Mouse (Mus musculus) adrenal gland, adult 8-10 months (tissue): Measurements from ENCODE around the gene Ccdc162. TPM values are rescaled to one million over a fixed set of nuclear protein-coding genes. Genes with fewer than 3 reads are reported as not detected.
"Not testable (repeated sequence)": the region's sequence is repeated elsewhere in the genome, so short reads cannot be mapped to it uniquely, and the experiment has no call there.

Experiments used
- DNase-seq: peaks from one replicate; pipeline ENCODE4 v3.0.0; 2022
- total RNA-seq, 4 experiments: library from RNA; stranded (reverse); gene quantifications; 2 replicates each; pipeline ENCODE4 v1.2.4; 2022

The Ccdc162 gene
- total RNA-seq, 4 experiments from 2014 or later, result 0.35 to 1.4 (median 0.58) TPM

DNA sequence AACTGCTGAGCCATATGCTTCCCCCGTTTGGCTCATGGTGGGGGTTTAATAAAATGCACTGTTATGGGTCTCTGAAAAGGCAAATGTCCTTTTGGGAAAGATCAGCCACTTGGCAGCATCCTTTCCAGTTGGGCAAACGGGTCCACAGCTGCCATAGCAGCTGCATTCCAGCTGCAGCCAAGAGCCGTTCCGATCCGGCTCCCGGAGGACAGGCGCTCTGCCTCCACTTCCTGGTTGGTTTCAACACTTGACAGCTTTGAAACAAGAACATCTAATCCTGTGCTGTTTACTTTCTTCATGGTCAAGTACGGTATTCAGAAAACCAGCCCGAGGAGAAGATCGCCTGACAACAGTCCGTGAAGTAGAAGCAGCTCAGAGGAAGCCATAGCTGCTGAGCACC is 19.4 kb downstream of the Ccdc162 start:
- DNase-seq, result no peak

DNA sequence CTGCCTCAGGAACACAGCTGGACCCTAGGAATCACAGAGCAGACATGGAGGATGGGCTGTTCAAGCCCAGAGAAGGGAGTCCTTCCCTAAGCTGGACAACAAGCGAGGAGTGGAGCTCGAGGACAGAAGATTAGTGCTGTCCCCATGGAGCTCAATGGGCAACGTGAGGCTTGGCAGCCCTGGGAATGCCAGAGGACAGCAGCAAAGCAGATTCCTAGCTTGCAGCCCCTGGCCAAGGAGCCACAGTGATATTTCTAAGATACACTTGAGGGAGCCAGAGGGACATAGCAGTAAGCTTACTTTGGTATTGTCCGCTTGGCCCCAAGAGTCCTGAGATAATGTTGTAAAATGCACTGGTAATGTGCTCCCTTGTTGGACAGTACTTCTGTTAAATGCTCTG is 25.5 kb downstream of the Ccdc162 start:
- DNase-seq, result no peak

DNA sequence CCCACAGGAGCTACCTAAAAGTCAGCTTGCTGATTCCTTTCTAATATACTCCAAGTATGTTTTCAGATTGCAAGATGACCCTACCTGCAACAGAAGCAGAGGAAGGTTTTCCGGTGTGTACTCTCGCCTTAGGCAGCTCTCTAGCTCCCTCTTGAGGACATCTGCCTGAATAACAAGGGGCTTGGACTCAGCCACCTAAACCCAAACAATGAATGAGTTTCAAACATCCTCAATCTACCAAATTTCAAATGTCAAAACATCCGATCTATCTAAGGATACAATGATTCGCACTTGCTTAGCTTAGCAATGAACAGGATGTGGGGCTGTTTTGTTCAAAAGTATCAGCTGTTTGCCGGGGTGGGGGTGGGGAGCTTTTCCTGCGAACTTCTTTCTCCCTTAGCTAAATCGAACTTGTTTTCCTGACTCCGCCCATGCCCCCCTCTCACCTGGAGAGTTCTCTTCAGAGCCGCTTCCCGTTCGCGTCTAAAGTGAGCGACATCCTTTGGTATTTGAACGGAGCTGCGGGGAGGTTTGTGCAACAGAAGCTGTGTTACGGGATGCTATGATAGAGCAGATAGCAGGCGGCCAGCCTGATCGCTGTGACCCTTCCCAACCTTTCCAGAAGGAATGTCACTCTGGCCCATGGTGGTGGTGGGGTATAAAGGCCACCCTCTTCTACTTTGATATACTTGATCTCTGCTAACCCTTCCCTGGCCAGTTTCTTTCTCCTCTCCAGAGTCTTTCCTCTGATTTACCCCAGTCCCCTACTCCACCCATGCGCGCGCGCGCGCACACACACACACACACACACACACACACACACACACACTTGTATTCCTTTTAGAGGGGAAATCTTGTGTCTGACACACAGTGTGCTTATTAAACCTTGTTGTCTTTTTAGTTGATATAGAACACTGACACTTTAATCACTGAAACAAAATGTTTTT is 26.2 kb downstream of the Ccdc162 start:
- DNase-seq, result peak; percentile 28

DNA sequence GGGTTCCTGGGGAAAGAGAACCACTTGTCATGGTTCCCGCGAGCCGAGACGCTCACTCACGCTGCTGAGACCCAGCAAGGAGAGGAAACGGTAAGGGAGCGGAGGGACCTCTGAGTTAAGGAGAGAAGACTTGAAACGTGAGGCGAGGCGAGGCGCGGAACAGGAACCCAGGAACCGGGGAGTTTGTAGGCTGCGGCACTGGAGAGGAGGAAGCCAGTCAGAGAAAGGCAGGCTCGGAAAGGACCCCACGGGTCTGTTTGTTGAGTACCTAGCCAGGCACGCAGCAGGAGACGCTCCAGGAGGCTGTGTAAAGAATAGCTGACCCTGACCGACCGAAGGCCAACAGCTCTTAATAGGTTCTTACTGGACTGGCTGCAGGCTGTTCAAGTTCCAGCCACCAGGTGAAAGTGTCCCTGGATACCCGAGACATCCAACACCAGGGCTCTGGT is 31.9 kb downstream of the Ccdc162 start:
- DNase-seq, result no peak

DNA sequence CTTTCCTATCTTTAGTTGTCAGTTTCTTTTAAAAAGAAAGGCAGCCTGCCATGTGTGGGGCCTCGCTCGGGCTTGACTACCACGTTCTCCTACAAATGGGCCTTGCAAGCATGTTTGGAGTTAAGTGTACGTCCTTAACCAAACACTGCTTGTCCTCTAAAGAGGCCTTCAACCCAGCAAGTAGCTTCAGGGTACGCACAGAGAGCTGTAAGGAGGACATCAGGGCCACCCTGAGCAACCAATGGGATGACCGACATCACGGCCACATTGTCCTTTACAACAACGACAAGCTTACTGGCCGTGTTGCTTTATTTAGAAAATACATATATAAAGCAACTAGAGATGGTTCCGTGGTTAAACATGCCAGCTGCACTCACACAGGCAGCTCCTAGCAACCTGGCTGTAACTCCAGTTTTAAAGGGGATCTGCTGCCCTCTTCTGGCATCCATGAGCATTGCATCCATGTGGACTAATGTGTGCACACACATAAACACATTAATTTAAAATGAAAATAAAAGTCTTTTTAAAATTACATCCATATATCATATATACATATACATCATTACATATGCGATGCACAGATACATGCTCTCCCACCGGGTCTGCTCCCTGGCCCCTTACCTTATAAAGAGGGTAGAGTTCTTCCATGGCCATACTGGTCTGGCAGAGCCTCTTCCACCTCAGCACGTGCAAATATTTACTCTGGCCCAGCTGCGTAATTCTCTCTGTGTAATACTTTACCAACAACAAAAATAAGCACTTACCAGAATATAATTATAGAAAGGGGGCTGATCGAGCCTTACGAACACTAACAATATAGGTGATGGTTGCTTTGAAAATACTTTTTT is 33.7 kb downstream of the Ccdc162 start:
- DNase-seq, result peak; percentile 60

DNA sequence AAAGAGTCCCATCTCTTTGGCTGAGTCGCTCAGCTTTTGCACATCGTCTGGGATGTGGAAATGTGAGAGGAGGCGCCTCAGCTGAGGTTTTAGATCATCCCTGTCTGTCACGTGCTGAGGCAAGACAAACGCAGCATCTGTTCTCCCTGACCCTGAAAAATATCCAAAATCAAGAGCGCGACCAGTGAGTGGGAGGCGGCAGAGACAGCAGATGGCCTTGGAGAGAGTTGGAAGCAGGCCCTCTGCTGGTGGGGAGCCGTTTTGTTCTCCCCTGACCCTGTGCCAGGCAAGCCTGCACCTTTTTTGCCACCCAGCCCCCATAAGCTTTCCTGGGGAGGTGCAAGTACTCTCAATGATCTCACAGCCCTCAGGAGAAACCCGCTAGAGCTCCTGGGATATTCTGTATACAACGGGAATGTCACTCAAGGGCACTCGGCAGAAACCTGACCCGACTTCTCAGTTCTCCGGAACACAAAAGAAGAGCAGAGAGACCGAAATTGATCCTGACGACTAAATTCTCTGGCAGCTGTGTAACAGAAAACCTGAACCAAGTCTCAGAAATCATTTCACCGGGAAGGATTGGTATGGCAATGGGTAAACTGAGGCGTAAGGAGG is 37.6 kb downstream of the Ccdc162 start:
- DNase-seq, result peak; percentile 61

DNA sequence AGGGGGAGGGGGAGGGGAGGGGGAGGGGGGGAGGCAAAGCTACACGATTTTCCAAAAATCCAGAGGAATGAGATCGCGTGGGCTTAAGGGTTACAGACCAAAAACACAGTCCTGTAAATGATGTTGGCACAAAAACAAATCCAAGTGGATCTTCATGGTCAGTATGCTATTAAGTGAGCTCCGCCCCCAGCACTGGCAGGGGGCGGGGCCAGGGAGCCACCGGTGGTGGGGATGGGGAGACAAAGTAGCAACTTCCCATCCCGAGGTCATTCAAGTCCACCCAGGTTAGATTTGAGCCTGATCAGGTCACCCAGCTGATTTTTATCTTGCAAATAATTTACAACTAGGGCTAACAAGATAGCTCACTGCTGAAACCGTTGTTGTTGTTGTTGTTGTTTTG is 39.0 kb downstream of the Ccdc162 start:
- no peak for DNase-seq

DNA sequence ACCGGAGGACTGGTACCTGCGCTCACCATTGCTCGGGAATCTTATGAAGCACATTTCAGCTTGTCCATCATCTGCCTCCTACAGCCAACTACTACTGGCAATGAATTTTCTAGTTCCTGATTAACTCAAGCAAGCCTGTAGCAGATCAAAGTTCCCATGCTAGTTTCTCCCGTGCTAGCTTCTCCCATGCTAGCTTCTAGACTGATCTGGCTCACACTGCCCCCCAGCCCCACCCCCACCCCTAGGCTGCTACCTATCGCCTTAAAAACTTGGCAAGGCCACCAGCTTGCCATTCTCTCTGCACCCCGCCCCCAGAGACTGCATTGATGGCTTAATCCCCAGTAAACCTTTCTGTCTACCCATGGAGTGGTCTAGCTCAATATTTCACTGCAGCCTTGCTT is 39.8 kb downstream of the Ccdc162 start:
- DNase-seq, result no peak

DNA sequence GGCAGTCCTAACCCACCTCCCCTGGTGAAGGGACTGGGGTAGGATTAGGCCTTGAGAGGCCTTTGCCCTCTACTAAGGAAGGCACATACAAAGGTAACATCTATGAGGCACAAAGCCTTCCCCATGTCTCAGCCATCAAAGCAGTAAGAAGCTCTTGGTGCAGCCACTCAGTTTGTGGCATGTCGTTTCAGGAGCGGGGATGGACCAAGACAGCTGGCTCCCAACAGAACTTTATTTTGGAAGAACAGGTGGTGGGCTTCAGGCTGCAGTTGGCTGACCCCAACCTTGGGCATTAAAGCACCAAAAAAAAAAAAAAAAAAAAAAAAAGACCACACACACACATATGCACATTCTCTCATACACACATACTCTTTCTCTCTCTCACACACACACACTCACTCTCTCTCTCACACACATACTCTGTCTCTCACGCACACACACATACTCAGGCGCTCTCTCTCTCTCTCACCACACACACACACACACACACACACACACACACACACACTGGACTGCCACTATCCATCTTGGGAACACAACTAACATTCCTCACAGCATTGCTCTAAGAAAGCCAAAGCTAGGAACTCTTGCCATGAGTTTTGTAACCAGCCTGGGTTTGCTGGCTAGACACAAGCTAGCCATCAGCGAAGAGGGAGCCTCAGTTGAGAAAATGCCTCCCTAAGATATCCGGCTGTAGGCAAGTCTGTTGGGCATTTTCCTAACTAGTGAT is 40.4 kb downstream of the Ccdc162 start:
- DNase-seq, result no peak

DNA sequence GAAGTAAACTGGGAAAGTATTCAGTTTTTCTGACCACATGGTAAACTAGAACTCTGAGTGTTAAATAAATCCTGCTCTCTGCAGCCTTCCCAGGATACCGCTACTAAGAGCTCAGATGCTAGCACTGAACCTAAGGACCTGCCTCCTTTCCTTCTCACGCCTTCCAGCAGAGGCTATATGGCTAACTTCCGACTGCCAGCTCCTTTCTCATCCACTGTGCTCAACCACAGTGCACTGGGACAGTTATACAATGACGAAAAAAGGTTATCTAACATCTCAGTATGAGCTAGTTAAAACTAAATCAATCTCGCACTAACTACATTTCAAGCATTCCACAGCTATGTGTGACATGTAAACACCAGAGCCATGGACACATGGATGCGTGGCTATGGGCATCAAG is 41.2 kb downstream of the Ccdc162 start:
- no peak for DNase-seq

DNA sequence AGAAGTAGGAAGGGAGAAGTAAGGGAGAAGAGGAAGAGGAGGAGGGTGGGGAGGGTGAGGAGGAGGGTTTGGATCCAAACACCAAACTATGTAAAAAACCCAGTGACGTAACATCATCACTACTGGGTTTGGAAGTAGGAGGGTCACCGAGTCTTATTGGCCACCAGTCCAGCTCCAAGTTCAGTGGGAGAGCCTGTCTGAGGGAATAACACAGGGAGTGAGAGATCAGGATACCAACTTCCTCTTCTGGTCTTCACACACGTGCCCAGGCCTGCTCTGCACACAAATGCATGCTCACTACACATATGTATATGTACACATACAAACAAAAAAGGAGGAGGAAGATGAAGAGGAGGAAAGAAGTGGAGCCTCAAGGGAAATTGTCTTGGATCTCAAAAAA is 42.1 kb downstream of the Ccdc162 start:
- DNase-seq, result no peak

DNA sequence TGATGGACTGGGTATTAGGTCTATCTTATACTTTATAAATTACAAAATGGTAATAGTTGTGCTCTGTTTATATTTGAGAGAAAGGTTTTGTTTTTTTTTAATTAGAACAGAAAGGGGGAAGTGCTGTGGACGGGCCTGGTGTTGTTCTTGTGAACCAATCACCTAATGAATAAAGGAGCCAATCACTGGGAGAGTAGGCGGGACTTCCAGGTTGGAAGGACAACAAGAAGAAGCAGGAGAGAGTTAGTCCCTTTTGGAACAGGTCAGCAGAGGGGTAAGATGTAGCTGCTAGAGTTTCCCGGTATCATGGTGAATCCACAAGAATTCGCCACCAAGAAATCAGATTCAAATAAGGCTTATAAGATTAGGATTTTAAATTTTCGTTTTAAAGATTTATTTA is 46.2 kb downstream of the Ccdc162 start:
- no peak for DNase-seq

DNA sequence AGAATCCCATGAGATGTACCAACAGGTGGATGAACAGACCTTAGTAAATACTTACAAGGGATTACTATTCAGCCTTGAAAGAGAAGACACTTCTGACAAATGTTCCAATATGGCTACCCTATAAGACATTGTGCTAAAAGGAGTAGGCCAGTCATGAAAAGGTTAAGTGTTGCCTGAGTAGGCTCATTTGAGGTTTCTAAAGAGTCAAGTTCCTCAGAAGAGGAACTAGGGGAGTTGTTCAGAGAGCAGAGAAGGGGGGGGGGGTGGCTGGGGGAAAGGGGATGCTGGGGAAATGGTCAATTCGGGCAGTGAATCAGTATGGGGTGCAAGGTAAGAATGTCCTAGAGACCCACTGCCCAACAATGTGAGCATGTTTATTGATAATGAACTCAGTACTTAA is 50.9 kb downstream of the Ccdc162 start:
- no peak for DNase-seq

DNA sequence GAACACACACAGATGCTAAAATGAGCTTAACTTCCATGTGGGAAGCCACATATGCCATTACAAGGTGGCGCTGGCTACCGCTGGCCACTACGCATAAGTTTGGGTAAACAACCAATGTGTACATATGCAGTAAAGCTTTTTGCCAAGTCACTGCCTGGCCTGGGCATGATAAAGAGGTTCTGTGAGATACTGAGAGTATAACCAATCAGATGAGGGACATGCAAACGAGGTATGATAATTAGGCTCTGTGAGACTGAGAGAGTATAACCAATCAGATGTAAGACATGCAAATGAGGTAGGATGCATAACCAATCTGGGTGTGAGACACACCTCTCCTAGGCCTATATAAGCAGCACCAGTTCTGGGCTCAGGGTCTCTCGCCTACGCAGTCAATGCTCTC is 56.8 kb downstream of the Ccdc162 start:
- DNase-seq, result not testable (repeated sequence)

DNA sequence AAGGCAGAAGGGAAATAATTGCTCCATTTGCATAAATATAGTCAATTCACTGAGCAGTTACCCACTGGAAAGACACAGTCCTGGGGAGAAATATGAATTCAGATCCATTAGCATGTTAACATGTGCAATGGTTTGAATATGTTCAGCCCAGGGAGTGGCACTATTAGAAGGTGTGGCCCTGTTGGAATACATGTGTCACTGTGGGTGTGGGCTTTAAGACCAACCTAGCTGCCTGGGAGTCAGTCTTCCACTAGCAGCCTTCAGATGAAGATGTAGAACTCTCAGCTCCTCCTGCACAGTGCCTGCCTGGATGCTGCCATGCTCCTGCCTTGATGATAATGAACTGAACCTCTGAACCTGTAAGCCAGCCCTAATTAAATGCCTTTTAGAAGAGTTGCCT is 60.8 kb downstream of the Ccdc162 start:
- DNase-seq, result not testable (repeated sequence)

DNA sequence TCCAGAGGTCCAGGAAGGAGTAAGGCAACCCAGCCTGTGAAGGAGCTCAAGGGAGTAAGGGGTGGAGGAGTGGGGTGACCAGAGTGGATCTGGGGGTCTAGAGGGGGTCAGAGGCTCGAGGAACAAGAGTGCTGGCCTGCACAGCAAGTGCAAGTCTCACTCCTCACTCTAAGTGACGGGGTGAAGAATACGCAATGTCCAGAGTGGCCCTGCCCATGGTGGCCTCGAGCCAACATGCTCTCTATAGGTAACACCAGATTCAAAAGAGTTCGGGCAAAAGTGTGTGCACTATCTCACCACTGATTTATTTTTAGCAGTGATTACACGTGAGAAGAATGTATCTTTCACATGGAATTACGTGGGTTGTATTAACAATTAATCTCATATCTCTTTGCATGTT is 63.4 kb downstream of the Ccdc162 start:
- DNase-seq, result no peak

DNA sequence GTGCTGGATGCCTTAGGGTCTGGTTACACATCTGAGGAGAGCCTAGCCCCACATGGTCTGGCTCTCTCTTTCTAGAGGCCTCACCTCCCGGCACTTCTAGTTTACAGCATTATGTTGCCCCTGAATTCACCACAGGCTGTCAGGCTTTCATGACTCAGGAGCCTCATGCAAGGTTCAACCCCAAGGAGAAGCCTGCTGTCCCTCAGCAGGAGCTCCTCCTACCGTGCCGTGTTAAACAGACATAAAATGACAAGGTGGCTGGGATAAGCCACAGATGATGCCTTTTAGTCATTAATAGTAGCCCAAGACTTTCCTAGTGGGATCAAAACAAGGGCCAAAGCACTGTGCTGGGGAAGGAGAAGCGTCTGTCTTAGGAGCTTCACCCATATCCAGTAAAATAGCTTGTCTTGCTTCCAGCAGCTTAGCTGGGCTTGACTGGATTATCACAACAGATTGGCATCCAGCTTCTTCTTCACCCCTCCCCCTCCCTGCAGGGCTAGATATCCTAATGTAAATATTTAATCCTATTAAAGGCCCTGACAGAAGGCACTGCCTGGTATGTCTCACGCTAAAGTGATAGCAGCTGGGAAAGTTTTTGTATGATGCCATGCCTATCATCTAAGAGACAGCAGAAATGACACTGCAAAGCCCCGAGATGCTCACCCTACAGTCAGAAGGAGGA is 64.2 kb downstream of the Ccdc162 start:
- no peak for DNase-seq

DNA sequence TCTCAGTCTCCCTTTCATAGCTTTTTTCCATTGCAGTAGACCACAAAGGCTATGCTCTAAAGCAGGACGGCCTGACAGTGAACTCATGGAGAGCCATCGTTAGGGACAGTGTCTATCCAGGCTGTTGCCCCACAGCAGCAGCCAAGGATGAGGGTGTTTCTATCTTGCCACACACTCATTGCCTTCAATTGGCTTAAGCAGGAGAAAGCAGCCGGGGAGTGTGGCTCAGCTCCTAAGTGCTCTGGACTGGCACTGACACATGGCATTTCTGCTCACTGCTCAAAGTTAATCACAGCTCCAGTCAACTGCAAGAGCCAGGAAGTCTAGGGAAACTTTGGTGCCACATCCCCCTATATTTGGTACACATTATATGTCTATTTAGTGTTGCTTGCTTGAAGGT is 64.9 kb downstream of the Ccdc162 start:
- no peak for DNase-seq

DNA sequence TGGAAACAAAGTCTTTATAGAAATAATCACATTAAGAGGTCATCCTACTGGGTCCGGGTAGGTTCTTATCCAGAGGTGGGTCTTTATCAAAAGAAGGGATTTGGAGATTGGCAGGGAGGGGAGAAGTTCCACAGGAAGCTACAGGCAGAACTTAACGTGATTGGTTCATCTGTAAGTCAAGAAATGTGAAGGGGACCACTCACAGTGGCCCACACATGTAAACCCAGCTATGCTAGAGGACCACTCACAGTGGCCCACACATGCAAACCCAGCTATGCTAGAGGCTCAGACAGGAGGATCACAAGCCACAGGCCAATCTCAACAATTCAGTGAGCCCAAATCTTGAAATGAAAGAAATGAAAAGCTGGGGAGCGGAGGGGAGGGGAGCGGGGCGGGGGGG is 67.2 kb downstream of the Ccdc162 start:
- no peak for DNase-seq

DNA sequence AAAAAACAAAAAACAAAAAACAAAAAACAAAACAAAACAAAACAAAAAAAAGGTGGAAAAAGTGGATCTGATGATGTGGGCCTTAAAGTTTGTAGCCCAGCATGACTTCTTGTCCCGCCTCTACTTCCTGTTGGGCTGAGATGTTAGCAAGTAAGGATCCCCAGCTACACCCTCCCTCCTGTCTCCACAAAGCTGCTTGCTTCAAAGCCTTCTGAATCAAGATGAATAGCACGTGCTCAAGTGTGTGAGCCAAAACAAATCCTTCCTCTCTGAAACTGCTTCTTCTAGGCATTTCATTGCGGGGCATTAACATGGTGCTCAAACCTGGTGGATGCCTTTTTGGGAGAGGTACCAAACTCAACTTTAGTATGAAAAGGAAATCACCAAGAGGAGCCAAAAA is 77.7 kb downstream of the Ccdc162 start:
- no peak for DNase-seq

DNA sequence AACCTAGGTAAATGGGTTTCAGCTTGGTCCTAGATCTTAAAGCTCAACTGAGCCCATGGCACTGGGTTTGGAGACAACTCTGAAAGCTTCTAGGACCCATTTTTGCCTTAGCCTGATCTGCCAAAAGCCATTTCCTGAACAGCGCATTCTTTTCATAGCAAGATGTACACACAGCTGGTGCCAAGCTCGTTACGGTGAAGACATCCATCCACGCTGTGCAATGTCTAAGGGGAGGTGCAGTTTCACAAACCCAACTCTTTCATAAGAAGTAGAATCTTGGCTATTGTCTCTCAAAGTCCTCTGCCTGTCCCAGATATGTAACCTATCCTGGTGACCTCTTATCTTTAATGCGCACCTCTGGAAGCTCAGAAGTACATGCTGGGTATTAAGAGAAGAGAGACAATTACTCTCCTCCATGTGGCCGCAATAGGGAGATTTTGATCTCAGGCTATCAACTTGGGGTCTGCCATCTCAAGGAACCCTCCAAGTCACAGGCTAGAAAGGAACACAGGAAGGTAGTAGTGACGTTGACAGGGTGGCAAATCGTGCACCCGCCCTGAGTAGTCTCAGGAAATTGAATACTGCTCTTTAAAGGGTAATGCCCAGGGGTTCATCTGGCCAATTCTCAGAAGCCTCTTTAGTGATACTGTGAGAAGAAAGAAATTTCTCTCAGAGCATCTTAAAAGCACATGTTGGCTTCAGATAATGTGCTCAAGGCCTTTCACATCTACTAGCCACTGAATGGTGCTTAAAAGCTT is 81.0 kb downstream of the Ccdc162 start:
- DNase-seq, result no peak
